Mouse (Mus musculus) kidney, postnatal 0 days (tissue): ENCODE measurements at regions not wholly inside any gene's neighbourhood (a gene's known extent, or its start where the extent isn't known, plus 50 kb on each side); places are given as distances from the start of the nearest gene placed in this dataset.

Experiments used
- ATAC-seq: fragments of 200-750 bp; cut with Nextera tagmentation; replicated peaks from 2 replicates; pipeline ENCODE4 v1.8.0; 2017; ENCODE audit warnings: low read depth, moderate number of reproducible peaks, moderate TSS enrichment, moderate library complexity; ENCODE audit not compliant: low FRiP score
- DNase-seq: peaks from one replicate; pipeline ENCODE4 v3.0.0-alpha.2; 2016; ENCODE audit warnings: low spot score
- H3K27ac ChIP-seq: fragments of 300-500 bp; sonication (generic); 2 replicates; pipeline ENCODE4 v1.5.1; 2014; ENCODE audit warnings: mild to moderate bottlenecking
- H3K27me3 ChIP-seq: fragments of 300-500 bp; sonication (generic); 2 replicates; pipeline ENCODE4 v1.6.1; 2014; ENCODE audit warnings: low read length, mixed read lengths; ENCODE audit not compliant: insufficient read depth
- H3K36me3 ChIP-seq: fragments of 300-500 bp; sonication (generic); 2 replicates; pipeline ENCODE4 v1.6.1; 2014; ENCODE audit warnings: low read length, mixed read lengths; ENCODE audit not compliant: insufficient read depth
- H3K4me1 ChIP-seq: fragments of 300-500 bp; sonication (generic); replicated peaks from 2 replicates; pipeline ENCODE4 v1.6.1; 2014; ENCODE audit warnings: antibody characterized with exemption, low read length, mixed read lengths; ENCODE audit not compliant: insufficient read depth
- H3K4me2 ChIP-seq: fragments of 300-500 bp; sonication (generic); 2 replicates; pipeline ENCODE4 v1.6.1; 2014; ENCODE audit warnings: mild to moderate bottlenecking, low read length, moderate library complexity, mixed read lengths
- H3K4me3 ChIP-seq: fragments of 300-500 bp; sonication (generic); replicated peaks from 2 replicates; pipeline ENCODE4 v1.5.1; 2014; ENCODE audit warnings: low read depth, low read length
- H3K9ac ChIP-seq: fragments of 300-500 bp; sonication (generic); 2 replicates; pipeline ENCODE4 v1.6.1; 2014; ENCODE audit warnings: low read depth, low read length
- H3K9me3 ChIP-seq: fragments of 300-500 bp; sonication (generic); replicated peaks from 2 replicates; pipeline ENCODE4 v1.6.1; 2016; ENCODE audit warnings: low read length, inconsistent platforms, mixed read lengths
- CTCF ChIP-seq: IDR thresholded peaks from 2 replicates; pipeline ENCODE4 v1.5.1; 2016; ENCODE audit warnings: antibody characterized with exemption, low read depth, mild to moderate bottlenecking, moderate library complexity
- WGBS: fragments of 180-500 bp; shearing (Covaris S2); extraction: QIAGEN DNeasy Blood & Tissue Kit; methylation state at CpG from one replicate; pipeline ENCODE4 v1.1.7; 2014; 5-methylcytosine and 5-hydroxymethylcytosine counted together

DNA sequence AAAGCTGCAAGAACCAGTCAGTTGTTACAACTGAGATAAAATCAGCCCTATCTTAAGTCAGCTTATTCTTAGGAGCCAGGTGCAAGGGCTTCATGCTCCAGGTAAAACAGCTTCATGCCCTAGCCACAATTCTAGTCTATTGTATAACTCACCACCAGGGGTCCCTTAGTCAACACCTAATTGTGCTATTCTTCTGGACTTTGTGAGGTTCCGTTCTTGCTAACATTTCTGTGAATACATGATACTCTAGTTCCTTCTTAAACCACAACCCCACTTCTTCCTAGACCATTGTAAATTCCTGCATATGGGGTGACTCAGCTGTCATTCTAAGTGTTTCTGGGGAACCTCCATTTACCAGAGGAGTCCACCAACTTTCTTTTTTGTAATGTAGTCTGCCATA is 57.9 kb upstream of the Gm49339 start:
- H3K9me3 ChIP-seq, result no peaks in the 10 kb centered on the region

More for the DNA sequence above, 57.9 kb upstream of the Gm49339 start:
- no peak overlapping the region for H3K4me2 ChIP-seq
- H3K4me3 ChIP-seq, result no peak overlapping the region
- H3K4me1 ChIP-seq, result no peaks in the 10 kb centered on the region
- no peaks in the 10 kb centered on the region for H3K36me3 ChIP-seq
- no peak overlapping the region for H3K27ac ChIP-seq
- ATAC-seq, result no peak
- H3K27me3 ChIP-seq, result no peaks in the 10 kb centered on the region
- no peak for DNase-seq
- H3K9ac ChIP-seq, result no peak overlapping the region
- peak; percentile 21; the same call in 1 of the 2 replicates for TF ChIP-seq CTCF
- 90% methylated on average over 1 of the region's 1 CpGs for WGBS
